Mouse (Mus musculus): Measurements from ENCODE around the gene Atp5mpl.

Atp5mpl gene

GRCm38 (mm10) chr12:111966683-111967173 lies at the start of gene Atp5mpl:
Gene Atp5mpl, minus strand, starts transcription at chr12:111966977.
- in situ Hi-C loops (cut with MboI; ENCODE audit: low pct_unique_long_range_greater_than_20kb in 1 of 2, low sequenced_read_pairs in 2 of 2, unreplicated experiment in 1 of 2) = no loop called here

DNA sequence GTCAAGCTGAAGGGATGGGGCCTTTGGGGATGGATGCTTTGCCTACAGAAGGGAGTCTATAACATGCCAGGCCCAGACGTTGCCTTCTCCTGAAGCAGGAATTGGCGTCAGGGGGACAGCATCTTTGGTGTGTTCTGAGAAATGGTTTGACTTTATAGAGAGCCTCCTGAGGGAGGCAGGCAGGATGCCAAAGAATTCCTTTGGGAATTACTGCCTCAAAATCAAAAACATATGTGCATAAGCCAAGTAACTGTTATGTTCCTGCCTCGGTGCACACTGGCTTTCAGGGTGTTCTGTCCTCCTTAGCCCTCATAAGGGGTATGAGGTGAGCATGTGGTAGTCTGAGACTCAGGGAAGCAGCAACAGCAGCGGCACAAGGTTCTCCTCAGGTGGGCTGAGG lies 49.6 kb upstream of the Atp5mpl start:
- in situ Hi-C loops (cut with MboI; ENCODE audit: low pct_unique_long_range_greater_than_20kb in 1 of 2, low sequenced_read_pairs in 2 of 2, unreplicated experiment in 1 of 2) = no loop called here

DNA sequence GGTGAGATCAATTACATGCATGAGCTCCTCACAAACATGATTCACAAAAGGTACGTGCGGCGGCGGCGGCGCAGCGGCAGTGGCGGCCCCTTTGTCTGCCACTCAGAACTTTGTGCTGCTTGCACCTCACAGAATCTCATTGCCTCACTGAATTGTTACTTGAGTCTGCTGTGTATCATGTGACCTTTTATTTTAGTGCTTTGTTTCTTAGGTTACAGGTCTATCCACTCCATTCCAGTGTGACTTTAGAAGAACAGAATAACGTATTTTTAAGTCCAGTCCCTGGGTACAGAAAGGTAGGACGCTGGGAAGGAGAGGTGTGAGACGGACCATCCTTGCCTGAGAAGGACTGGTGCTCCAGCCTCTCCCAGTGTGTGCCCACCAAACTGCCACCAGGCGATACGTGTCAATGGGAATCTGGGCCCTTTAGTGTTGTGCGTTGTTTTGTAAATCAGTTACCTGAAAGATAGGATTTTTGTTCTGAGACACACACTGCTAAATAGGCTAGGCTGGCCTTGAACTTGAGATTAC lies 46.6 kb upstream of the Atp5mpl start:
- in situ Hi-C loops (cut with MboI; ENCODE audit: low pct_unique_long_range_greater_than_20kb in 1 of 2, low sequenced_read_pairs in 2 of 2, unreplicated experiment in 1 of 2) = no loop called here

DNA sequence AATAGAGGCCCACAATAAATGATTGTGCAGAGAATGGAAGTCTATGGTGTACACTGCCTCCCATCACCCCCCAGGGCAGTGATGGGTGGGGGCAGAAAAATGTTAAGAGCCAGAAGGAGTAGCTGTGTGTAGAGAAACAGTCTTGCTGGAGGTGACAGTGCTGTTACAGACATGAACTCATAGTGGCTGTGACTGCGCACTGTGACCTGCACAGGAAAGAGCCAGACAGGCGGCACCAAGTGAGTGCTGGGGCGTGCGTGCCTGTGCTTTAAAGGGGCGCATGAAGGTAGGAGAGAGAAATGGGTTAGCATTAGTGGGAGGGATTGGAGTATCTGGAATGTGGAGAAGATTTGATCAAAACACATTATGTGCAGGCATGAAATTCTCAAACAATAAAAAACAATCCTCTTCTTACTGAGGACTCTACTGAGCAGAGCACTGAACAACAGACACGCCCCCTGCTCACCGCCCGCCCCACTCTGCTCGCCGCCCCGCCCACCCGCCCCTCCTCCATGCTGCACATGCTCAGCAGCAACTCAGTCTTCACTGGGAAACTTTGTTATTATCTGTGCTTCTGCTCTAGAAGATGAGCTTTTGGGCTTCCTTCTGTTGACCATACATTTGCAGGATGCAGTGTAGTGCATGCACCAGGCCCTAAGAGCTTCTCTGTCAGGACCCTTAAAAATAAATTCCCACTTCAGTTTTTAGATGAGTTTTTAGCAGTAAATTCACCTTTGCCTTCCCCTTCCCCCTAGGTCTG lies 45.9 kb upstream of the Atp5mpl start:
- in situ Hi-C loops (cut with MboI; ENCODE audit: low pct_unique_long_range_greater_than_20kb in 1 of 2, low sequenced_read_pairs in 2 of 2, unreplicated experiment in 1 of 2) = no loop called here

DNA sequence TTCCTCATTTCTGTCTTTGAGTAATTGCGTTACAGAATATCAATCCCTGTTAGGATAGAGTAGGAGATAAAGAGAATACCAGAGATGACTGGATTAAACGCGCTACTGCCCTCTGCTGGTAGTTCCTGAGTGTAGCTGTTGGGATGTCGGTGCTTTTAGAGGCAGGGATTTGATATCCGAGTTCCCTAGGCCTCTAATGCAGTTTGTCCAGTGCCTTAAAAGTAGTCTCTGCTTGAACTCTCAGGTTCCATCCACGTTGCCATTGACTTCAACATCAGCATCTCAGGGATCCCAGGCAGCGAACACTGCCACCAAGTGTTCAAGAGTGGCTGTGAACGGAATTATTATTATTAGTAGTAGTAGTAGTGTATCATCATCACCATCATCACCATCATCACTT lies 34.4 kb upstream of the Atp5mpl start:
- in situ Hi-C loops (cut with MboI; ENCODE audit: low pct_unique_long_range_greater_than_20kb in 1 of 2, low sequenced_read_pairs in 2 of 2, unreplicated experiment in 1 of 2) = no loop called here

- in situ Hi-C loops (cut with MboI; ENCODE audit: low pct_unique_long_range_greater_than_20kb in 1 of 2, low sequenced_read_pairs in 2 of 2, unreplicated experiment in 1 of 2) = no loop called here
Measured at GRCm38 (mm10) chr12:111999735-112000134, 33.0 kb upstream of the Atp5mpl start.

GRCm38 (mm10) chr12:111995161-111995560 lies 28.4 kb upstream of the Atp5mpl start:
- in situ Hi-C loops (cut with MboI; ENCODE audit: low pct_unique_long_range_greater_than_20kb in 1 of 2, low sequenced_read_pairs in 2 of 2, unreplicated experiment in 1 of 2) = no loop called here

DNA sequence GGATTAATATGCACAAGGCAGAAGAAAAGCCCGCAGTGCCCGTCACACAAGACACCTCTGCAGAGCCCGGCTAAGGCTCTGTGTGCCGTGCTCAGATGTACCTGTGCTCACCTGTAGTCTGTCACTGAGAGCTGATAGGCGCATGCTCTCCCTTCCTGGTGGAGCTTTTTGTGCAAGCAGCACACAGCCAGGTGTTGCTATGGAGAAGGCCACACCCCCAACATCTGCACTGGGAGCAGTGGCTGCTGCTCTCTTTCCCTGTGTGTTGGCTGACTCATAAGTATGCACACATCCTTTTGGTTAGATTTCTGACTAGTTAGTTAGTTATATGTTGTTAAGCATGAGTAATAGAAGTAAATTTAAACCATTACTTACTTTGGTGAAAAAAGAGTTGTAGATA lies 25.8 kb upstream of the Atp5mpl start:
- in situ Hi-C loops (cut with MboI; ENCODE audit: low pct_unique_long_range_greater_than_20kb in 1 of 2, low sequenced_read_pairs in 2 of 2, unreplicated experiment in 1 of 2) = no loop called here

GRCm38 (mm10) chr12:111986756-111987155 lies 20.0 kb upstream of the Atp5mpl start:
- in situ Hi-C loops (cut with MboI; ENCODE audit: low pct_unique_long_range_greater_than_20kb in 1 of 2, low sequenced_read_pairs in 2 of 2, unreplicated experiment in 1 of 2) = no loop called here

- in situ Hi-C loops (cut with MboI; ENCODE audit: low pct_unique_long_range_greater_than_20kb in 1 of 2, low sequenced_read_pairs in 2 of 2, unreplicated experiment in 1 of 2) = no loop called here
Measured at GRCm38 (mm10) chr12:111983165-111983564, 16.4 kb upstream of the Atp5mpl start.

DNA sequence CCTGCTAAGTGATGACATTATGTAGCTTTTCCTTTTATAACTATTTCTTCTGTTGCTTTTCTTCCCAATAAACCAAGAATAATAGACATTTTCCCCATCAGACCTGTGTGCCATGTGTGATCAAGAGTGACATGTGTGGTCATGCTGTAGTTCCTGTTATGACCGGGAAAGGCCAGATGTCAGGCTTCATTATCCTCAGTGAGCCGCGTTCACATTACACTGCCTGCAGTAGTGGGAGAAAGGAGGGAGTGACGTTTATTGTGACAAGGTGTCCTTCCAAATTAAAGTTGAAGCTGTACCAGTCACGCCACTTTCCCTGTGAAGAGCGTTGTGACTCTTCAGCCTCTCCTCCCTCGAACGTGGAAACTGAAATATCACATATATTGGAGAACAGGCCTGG lies 15.1 kb upstream of the Atp5mpl start:
- in situ Hi-C loops (cut with MboI; ENCODE audit: low pct_unique_long_range_greater_than_20kb in 1 of 2, low sequenced_read_pairs in 2 of 2, unreplicated experiment in 1 of 2) = no loop called here

GRCm38 (mm10) chr12:111980887-111981367 lies 14.2 kb upstream of the Atp5mpl start, which contains the start of gene Rd3l:
Gene Rd3l, minus strand, starts transcription at chr12:111981317.
- in situ Hi-C loops (cut with MboI; ENCODE audit: low pct_unique_long_range_greater_than_20kb in 1 of 2, low sequenced_read_pairs in 2 of 2, unreplicated experiment in 1 of 2) = no loop called here

DNA sequence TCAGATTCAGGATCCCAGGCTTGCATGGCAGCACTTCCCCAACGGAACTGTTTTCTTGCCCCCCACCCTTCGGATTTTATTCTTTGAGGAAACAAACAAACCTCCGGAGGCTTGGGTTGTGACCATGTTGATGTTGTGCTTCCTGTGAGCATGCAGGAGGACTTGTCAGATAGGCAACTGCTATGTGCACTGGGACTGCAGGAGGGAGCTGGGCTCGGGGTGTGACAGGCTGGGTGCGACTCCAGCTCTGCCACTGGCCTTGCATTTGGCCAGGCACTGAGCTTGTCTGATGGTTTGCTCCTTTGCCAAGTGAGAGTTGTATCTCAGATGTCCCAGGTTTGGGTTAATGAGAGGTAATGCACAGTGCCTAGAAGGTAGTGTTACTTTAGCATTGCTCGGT lies 11.5 kb upstream of the Atp5mpl start:
- in situ Hi-C loops (cut with MboI; ENCODE audit: low pct_unique_long_range_greater_than_20kb in 1 of 2, low sequenced_read_pairs in 2 of 2, unreplicated experiment in 1 of 2) = loop anchor here in 1 of 2 experiments (10.0 kb wide), 1 partner anchor 107 kb away; no protein-coding TSS in a partner anchor

DNA sequence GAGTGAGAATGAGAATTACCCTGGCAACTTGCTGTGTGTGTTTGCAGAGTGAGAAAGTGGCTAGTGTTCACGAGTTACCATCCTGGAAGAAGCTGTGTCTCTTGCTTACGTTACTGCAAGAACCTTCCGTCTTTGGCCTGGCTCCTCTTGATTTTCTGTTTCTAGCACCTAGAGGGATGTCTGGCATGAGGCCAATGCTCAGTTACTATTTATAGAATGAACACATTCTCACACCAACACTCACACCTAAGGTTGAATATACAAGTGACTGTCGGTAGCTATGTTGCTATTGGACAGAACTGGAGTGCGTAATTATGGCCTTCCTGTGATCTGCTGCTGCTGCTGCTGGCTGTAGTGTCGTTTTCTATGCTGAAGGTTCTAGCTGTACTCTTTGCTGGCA lies 10.4 kb upstream of the Atp5mpl start:
- in situ Hi-C loops (cut with MboI; ENCODE audit: low pct_unique_long_range_greater_than_20kb in 1 of 2, low sequenced_read_pairs in 2 of 2, unreplicated experiment in 1 of 2) = loop anchor here in 1 of 2 experiments (10.0 kb wide), 1 partner anchor 108 kb away; no protein-coding TSS in a partner anchor

- in situ Hi-C loops (cut with MboI; ENCODE audit: low pct_unique_long_range_greater_than_20kb in 1 of 2, low sequenced_read_pairs in 2 of 2, unreplicated experiment in 1 of 2) = loop anchor here in 1 of 2 experiments (10.0 kb wide), 1 partner anchor 110 kb away; no protein-coding TSS in a partner anchor
Measured at GRCm38 (mm10) chr12:111974578-111974977, 7.8 kb upstream of the Atp5mpl start.

GRCm38 (mm10) chr12:111972504-111972903 lies 5.7 kb upstream of the Atp5mpl start:
- in situ Hi-C loops (cut with MboI; ENCODE audit: low pct_unique_long_range_greater_than_20kb in 1 of 2, low sequenced_read_pairs in 2 of 2, unreplicated experiment in 1 of 2) = loop anchor here in 1 of 2 experiments (10.0 kb wide), 1 partner anchor 112 kb away; no protein-coding TSS in a partner anchor

GRCm38 (mm10) chr12:111971231-111971686 lies 4.5 kb upstream of the Atp5mpl start, which contains the start of gene Tdrd9:
Gene Tdrd9, plus strand, starts transcription at chr12:111971559.
- in situ Hi-C loops (cut with MboI; ENCODE audit: low pct_unique_long_range_greater_than_20kb in 1 of 2, low sequenced_read_pairs in 2 of 2, unreplicated experiment in 1 of 2) = loop anchor here in 1 of 2 experiments (10.0 kb wide), 1 partner anchor 114 kb away; no protein-coding TSS in a partner anchor

GRCm38 (mm10) chr12:111970085-111970484 lies 3.3 kb upstream of the Atp5mpl start:
- in situ Hi-C loops (cut with MboI; ENCODE audit: low pct_unique_long_range_greater_than_20kb in 1 of 2, low sequenced_read_pairs in 2 of 2, unreplicated experiment in 1 of 2) = loop anchor here in 1 of 2 experiments (10.0 kb wide), 1 partner anchor 115 kb away; no protein-coding TSS in a partner anchor

- in situ Hi-C loops (cut with MboI; ENCODE audit: low pct_unique_long_range_greater_than_20kb in 1 of 2, low sequenced_read_pairs in 2 of 2, unreplicated experiment in 1 of 2) = no loop called here
Measured at GRCm38 (mm10) chr12:111963339-111963738, 3.4 kb downstream of the Atp5mpl start.
